Mouse (Mus musculus) CD4-positive helper T cell, adult 2 months (primary cell): ENCODE results near the gene Neurl4.

Experiments used
- DNase-seq: peaks from one replicate; pipeline ENCODE4 v3.0.0-alpha.2; 2012; ENCODE audit warnings: low read depth, missing footprints, low spot score

Neurl4 gene

DNA sequence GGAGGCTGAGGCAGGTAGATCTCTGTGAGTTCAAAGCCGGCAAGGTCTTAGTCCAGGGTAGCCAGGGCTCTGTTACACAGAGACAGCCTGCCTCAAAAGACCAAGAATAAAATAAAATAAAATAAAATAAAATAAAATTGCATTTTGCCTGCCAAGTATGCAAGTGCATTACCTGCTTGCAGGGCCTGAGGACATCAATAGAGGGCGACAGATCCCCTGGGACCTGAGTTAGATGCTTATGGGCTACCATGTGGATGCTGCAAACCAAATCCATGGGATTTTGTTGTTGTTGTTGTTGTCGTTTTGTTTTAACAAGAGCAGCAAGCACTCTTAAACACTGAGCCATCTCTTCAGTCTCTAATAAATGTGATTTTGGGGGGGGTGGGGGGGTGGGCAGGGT lies 31.4 kb downstream of the Neurl4 start:
- DNase-seq, result no peak

- no peak for DNase-seq
Measured at GRCm38 (mm10) chr11:69933066-69933465, 32.2 kb downstream of the Neurl4 start.

DNA sequence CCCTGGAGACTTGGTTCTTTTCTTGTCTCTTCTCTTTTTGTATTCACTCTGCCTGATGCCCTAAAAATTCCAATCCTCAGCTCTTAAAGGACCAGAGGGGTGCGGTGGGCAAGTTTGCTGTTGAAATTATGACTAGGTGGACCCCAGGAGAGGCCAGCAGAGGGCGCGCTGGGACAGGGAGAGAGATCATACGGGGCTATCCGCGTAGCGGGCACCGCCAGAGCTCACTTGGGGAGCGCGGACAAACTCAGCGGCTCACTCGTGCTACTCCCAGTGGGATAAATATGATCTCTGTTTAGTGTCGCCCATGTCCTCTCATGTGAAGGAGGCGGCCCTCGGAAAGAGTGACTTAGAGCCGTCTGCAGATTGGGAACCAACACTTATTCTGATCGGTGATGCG lies 33.3 kb downstream of the Neurl4 start:
- peak; percentile 84 for DNase-seq

DNA sequence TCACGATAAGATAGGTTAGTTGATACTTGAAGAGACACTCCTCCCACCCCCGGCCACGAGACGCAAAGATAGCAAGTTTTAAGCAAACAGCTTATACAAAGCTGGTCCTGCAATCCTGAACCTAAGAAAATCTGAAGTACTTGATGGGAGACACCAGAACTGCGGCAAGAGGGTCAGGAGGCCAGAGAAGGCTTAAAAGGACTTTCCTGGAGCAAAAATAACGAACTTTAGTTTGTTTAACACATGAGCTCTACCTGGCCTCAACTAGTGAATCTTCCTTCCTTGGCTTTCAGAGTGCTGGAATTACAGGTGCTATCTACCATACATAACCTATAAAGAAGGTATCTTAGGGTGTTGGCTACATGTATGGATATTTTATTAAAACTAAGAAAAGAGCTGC lies 33.8 kb downstream of the Neurl4 start:
- DNase-seq, result no peak

DNA sequence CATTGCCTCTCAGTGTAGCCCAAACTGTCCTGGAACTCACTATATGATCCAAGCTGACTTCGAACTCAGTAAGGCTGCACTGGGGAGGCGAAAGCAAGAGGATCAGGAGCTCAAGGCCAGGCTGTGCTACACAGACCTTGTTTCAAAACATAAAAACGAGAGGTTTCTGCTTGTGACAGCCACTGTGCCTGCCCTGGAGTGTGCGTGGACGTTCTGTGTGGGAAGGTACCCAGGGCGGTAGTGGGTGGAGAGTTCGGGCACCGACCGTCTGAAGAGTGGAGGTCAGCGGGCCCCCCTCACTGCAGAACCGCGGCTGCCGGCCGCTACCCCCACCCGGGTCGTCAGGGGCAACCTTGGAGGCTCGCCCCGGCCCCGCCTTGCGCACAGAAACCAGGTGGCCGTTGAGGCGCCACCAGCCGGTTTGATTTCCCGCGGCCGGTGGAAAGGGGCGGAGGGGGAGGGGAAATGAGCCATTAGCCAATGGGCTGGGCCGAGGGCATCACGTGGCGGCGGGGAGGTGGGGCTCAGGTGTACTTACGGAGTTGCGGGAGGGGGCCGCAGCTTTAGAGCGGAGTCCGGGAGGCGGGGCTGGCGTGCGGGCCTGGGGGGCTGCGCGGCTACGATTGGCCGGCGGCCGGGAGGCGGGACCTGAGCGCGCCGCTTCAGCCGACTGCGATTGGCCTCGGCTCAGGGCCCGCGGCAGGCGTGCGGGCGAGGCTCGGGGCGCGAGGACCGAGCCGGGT lies 34.4 kb downstream of the Neurl4 start, which contains the start of gene Ybx2:
Ybx2 (plus strand) TSS at position 660 of the 743 bp plus-strand sequence.
- peak; percentile 86 for DNase-seq

DNA sequence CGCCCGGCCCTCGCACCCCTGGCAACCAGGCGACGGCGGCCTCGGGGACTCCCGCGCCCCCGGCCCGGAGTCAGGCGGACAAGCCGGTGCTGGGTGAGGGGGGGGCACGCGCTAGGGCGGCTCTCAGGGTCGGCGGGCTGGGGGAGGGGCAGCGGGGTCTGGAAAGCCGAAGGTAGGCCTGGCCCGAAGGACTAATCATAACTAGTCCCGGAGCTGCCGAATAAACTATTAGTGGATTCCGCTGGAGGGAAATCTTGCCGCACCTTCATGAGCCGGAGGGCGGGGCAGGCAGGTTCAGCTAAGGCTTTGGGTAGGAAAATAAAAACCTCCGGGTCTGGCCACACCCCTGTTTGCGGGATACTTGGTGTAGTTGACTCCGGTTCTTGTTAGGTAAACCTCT lies 35.3 kb downstream of the Neurl4 start:
- peak; percentile 57 for DNase-seq

DNA sequence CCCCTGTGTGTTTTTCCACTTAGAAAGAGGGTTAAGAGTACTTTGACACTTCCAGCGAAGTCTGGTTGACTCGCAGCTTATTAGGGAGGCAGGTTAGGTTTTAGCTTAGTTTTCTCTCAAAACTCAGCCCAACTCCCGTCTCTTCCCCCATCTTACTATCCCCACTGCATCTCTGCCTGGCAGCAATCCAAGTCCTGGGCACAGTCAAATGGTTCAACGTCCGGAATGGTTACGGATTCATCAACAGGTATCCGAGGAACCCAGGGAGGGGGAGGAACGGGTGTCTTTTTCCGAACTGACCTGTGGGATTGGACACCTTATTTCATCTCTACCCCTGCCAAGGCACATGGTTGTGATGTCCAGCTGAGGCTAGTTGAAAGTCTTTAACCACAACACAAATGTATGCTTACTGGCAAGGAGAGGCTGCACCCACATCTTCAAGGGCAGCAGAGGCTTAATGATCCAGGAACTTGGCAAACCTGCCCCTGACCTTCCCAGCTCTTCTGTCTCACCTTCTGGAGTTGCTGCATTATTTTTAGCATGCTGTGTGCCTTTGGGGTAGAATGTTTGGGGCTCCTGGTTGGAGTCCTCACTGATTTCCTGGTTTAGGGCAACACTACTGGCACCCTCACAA lies 36.0 kb downstream of the Neurl4 start:
- DNase-seq, result no peak

DNA sequence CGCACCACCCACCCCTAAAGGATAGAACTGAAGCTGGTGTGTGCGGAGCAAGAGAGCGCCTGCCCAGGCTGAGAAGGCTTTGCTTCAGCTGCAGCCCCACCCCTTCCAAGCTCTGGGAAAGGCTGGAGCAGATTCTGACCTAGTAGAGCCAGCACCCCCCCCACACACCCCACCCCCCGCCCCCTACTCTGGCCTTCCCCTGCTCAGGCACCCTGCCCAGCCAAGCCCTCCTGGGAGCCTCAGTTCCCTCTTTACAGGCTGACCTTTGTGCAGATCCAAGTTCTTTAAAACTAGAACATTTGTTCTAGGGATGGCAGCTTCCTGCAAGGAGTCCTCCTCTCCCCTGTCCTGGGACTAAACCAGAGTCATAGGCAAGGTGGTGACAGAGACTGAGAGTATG lies 36.5 kb downstream of the Neurl4 start:
- no peak for DNase-seq

GRCm38 (mm10) chr11:69937834-69938233 lies 37.0 kb downstream of the Neurl4 start:
- no peak for DNase-seq

DNA sequence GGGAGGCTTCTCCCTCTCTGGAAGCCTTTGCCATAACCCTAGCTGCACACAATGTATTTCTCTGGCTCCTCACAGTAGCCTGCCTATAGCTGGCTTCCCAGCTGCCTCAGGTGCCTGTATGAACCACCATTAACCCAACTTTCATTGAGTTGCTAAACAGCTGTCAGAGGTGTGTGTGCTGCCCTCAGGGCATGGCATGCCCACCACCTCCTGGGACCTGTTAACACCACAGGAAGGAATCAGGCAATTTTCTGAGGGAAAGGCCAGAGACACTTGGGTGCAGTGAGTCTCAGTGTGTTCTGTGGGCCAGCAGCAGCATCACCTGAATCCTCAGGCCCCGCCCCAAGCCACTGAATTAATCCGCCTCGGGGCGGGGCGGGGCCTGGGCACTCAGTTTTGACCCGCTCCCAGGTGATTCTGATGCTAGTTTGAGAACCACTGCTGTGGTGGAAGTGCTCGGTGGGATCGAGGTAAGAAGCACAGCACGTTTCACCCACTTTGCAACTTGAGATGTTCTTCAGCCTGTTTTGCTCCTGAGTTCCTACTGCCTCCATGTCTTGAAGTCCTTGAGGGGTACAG lies 37.6 kb downstream of the Neurl4 start:
- no peak for DNase-seq

DNA sequence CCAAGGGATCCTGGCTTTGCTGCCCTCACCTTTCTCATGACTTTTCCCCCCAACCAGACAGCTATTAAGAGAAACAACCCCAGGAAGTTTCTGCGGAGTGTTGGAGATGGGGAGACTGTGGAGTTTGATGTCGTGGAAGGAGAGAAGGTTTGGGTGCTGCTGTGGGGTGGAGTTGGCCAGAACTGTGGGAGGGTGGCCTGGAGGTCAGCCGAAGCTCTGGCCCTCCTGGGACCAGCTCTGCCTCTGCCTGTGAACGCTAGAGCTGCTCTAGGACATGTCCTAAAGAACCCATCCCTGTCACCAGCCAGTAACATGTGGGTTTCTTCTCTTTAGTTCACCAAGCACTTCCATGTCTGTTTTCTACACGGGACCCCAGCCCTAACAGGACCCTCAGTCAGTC lies 38.3 kb downstream of the Neurl4 start:
- DNase-seq, result no peak

DNA sequence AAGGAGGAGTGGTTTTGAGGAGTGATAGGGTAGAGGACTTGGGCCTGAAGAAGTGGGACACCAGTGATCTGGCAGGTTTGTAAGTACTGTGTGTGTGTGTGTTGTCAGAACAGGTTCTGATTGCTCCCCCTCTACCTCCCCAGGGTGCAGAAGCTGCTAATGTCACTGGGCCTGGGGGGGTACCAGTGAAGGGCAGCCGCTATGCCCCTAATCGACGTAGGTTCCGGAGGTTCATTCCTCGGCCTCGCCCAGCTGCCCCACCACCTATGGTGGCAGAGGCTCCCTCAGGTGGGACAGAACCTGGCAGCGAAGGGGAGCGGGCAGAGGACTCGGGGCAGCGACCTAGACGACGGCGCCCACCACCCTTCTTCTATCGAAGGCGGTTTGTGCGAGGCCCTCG lies 38.9 kb downstream of the Neurl4 start:
- DNase-seq, result no peak

- DNase-seq, result no peak
Measured at GRCm38 (mm10) chr11:69940962-69941361, 40.1 kb downstream of the Neurl4 start.

DNA sequence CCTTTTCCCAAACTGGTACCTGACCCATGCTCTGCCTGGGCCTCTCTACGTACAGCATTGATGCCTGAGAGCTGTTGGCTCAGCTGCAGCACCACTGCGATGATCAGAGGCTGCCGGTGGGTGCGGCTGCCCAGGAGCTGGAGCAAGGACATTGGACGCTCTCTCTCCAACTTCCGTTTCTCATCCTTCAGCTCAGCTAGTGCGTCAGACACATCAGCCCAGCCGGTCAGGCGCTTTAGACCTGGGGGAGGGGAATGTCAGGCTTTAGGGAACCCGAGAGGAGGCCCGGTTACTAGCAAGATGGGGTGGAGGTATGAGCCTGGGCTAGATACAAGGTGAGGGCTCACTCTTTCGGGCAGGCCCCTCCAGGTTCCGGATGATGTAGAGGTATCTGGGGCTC lies 44.3 kb downstream of the Neurl4 start:
- no peak for DNase-seq

GRCm38 (mm10) chr11:69945997-69946891 lies 45.4 kb downstream of the Neurl4 start:
- DNase-seq, result no peak

- DNase-seq, result no peak
Measured at GRCm38 (mm10) chr11:69947337-69948065, 46.6 kb downstream of the Neurl4 start.

DNA sequence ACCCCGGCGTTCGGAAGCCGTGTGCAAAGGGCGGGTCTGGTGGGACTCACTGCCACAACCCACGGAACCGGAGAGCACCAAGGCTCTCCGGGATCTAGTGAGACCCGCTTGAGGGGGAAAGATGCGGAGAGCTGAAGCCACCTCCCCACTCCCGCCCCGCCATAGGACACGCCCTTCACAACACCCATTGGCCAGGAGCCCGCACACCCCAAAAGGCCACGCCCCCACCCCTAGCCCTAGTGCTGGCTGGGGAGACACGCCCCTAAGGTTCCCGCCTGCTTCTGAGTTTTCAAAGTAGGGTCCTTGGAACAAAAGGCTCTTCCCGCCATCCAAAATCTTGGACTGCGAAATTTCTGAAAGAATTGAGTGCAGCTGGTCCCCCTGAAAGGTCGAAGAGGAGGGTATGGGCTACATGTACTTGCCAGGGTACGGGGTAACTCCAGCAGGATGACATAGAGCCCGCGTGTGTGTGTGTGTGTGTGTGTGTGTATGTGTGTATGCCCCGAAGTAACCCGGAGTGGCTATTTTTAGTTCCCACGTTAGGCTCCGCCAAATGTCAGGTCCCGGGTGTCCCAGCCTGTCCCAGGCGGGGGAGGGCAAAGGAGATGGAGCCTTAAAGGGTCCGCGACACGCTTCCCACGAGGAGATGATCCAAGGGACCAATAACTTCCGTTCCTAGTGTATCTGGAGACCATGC lies 47.3 kb downstream of the Neurl4 start, which contains the start of gene Slc2a4:
Slc2a4 (minus strand) TSS at position 123 of the 697 bp plus-strand sequence.
- peak; percentile 87 for DNase-seq

DNA sequence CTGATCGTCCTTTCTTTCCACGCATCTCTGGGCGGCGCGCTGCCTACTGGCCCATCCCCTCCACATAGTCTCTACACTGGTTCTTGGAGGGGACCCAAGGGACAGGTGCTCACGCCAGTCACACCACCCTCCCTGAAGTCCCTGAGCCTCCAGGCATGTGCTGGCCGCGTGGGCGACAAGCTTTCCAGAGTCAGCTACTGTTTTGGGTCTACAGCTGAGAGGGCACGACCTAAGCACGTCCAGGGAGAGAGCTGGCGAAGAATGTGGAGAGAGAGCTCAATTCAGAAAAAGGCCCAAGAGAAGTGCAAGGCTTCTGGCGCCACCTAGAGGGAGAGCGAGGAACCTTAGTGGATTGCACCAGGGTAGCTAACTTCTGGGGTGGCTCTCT lies 47.9 kb downstream of the Neurl4 start:
- DNase-seq, result peak; percentile 85

DNA sequence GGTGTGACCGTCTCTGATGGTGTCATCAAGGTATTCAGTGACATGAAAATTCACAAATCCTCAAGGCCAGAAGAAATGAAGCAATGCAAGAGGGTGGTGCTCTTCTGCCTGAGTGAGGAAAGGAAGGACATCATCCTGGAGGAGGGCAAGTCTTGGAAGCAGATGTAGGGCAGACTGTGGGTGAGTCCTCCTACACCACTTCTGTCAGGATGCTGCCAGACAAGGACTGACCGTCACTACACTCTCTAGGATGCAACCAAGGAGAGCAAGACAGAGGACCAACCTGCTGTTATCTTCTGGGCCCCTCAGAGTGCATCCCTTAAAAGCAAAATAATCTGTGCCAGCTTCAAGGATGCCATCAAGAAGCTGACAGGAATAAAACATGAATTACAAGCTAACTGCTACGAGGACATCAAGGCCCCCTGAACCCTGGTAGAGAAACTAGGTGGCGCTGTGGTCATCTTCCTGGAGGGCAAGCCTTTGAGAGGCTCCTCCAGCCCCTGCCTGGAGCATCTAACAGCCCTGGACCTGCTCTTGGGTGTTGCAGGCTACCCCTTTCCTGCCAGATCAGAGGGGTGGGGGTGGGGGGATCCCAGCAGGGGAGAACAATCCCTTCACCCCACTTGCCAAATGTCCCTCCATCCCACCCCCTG lies 50.1 kb downstream of the Neurl4 start:
- DNase-seq, result no peak

DNA sequence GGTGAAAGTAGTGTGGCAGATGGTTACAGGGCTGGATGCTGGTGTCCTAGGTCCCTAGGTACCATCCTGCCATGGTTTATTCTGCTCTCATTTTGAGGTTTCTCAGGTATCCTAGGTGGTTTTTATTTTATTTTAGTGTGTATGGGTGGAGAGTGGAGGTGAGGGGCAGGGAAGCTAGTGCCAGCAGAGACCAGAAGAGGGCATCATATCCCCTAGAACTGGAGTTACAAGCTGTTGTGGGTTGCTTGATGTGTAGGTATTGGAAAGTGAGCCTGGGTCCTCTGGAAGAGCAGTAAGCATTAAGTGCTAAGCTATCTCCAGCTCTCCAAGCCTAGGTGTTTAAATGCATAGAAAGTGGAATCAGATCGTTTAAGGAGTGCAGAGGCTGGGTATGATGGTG lies 51.4 kb downstream of the Neurl4 start:
- DNase-seq, result no peak
